Mouse (Mus musculus) bone marrow, adult 2 months (tissue): ENCODE measurements around the gene Rmnd1.

Experiments used
- CTCF ChIP-seq: fragments of 200-500 bp; IDR thresholded peaks from 2 replicates; pipeline ENCODE4 v1.5.1; 2011; ENCODE audit warnings: low read length, control low read depth; ENCODE audit not compliant: control insufficient read depth, insufficient read depth
- POLR2A ChIP-seq: fragments of 200-500 bp; IDR thresholded peaks from 2 replicates; pipeline ENCODE4 v1.6.1; 2011; ENCODE audit warnings: low read depth, mild to moderate bottlenecking, control low read depth, low read length, borderline replicate concordance; ENCODE audit not compliant: control insufficient read depth

DNA sequence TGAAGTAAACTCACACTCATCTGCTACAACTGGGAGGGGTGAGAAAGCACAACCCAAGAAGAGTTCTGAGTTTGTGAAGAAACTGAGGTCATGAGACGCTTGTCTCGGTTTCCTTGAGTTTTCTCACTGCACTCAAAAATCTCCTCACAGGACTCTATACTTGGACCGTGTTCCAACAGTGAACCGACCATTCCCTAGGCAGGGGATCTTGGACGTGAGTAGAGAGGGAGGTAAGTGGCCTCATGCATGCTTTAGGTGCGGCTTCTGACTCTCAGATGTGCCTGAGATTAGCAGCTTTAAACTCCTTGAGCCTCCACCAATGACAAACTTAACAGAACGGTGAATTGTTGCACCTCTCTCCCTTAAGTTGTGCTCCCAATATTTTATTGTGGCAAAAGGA lies 33.6 kb upstream of the Rmnd1 start:
- TF ChIP-seq CTCF (no peak), POLR2A (no peak)
